Mouse (Mus musculus) liver, postnatal 0 days (tissue): ENCODE results near the gene Anxa6.

Source experiments
- CTCF ChIP-seq: sonication (generic); IDR thresholded peaks from 2 replicates; pipeline ENCODE4 v1.5.1; 2016; ENCODE audit warnings: antibody characterized with exemption, low read depth
- EP300 ChIP-seq: IDR thresholded peaks from 2 replicates; pipeline ENCODE4 v1.6.1; 2016; ENCODE audit warnings: antibody characterized with exemption, low read depth, mild to moderate bottlenecking

DNA sequence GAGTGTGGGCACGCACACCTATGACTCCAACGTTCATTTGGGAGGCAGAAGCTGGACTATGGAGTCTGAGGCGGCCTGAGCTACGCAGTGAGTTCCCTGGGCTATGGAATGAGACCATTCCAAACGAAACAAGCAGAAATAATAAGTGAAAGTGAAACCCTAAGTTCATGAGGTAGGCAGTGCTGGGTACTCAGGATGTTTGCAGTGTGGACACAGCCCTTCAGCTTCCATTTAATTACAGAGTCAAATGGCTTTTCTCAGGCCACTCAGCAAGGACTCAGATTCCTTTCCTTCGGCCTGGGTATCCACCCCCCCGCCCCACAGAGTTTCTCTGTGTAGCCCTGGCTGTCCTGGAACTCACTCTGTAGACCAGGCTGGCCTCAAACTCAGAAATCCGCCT lies 103.5 kb downstream of the Anxa6 start:
- no peak for TF ChIP-seq EP300
- no peak for TF ChIP-seq CTCF
